Comparison of ENCODE assay signal across 20 mouse cellular contexts in the genomic region with DNA sequence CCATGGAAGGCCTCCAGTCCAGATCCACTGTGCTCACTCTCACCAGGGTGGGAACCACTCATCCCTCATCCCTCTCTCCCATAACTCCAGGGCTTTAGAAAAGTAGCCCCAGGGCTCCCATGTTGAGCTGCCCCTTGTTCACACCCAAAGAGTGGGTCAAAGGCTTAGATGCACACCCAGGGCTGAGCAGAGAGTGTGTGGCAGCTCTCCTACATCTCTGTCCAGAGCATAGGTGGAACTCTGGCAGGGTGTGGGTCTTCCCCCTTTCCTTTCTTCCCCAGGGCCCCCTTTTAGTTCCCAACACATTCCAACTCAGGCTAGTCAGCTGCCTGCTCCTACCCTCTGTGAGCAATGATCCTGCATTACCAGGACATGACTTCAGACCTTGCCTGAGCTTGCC.
A peak's percentile ranks its signal among the peaks of the same experiment; 100 is the strongest.
DNase-seq lines count a peak whose midpoint lies in the region; ATAC-seq and TF ChIP-seq lines count a peak whose summit lies in the region.
"Had no signal": no experiment of that assay in that cellular context is flagged by ENCODE, and none has a peak within 500 bp of the region (broad histone marks: within the 10 kb centered on the region; RNA-seq: fewer than 3 reads in every experiment).

No protein-coding gene starts in this region.

- ATAC-seq in inflammation-experienced regulatory T-cells, adult 6 months: no peak
- ATAC-seq: forebrain, embryonic 13.5 days; forebrain, embryonic 15.5 days; forebrain, postnatal 0 days had no signal

- no peak for TF ChIP-seq EP300 in ES-Bruce4 (IDR thresholded peaks at IDR 0.05; ENCODE audit: insufficient read depth, low read depth, low read length)

- H3K9me3 ChIP-seq in E14TG2a.4 (ENCODE audit: low read length) (peaks cover 17% of the 10 kb centered on the region), ES-Bruce4 (replicated peaks; ENCODE audit: control insufficient read depth, insufficient read depth, low read length, poor library complexity, severe bottlenecking) (no peaks in the 10 kb centered on the region), ES-E14 (ENCODE audit: control insufficient read depth, insufficient read depth, low read depth, low read length) (no peaks in the 10 kb centered on the region)

- H3K9ac ChIP-seq in ES-Bruce4 (ENCODE audit: low read depth, poor library complexity, severe bottlenecking) (no peak overlapping the region), ES-E14 (ENCODE audit: insufficient read depth, low read depth, low read length, poor library complexity, severe bottlenecking) (no peak overlapping the region)
- H3K9ac ChIP-seq: embryonic facial prominence, embryonic 12.5 days; forebrain, embryonic 13.5 days; forebrain, embryonic 15.5 days; forebrain, postnatal 0 days had no signal

- TF ChIP-seq CTCF in E14TG2a.4 (conservative IDR thresholded peaks at IDR 0.05; ENCODE audit: low read length): no peak
- TF ChIP-seq CTCF in ES-Bruce4 (IDR thresholded peaks at IDR 0.05; ENCODE audit: low read depth, low read length): no peak

- H3K27ac ChIP-seq in ES-Bruce4 (ENCODE audit: insufficient read depth, low read length) (peak overlapping the region; percentile 87), ES-E14 (ENCODE audit: insufficient read depth, low read depth, low read length, poor library complexity, severe bottlenecking) (peak overlapping the region; percentile 96)
- H3K27ac ChIP-seq: embryonic facial prominence, embryonic 10.5 days; embryonic facial prominence, embryonic 12.5 days; forebrain, embryonic 13.5 days; forebrain, embryonic 15.5 days had no signal

- no peak for DNase-seq in ES-E14 (ENCODE audit: low read depth, low spot score)
- peak; percentile 63 for DNase-seq in ZHBTc4 (ENCODE audit: low read depth, low spot score)
- DNase-seq in right cerebral cortex, adult 18-20 months: no peak
- DNase-seq in thymus, postnatal 25 days: no peak
- DNase-seq: adrenal gland, adult 2 months; adrenal gland, postnatal 10 days; adrenal gland, postnatal 25 days; cerebellum, adult 11-12 months; cerebellum, adult 2 months; cerebellum, adult 9-10 months; cerebellum, postnatal 10 days; cerebellum, postnatal 25 days; forebrain, postnatal 0 days had no signal

- no peak for TF ChIP-seq POLR2A in ES-Bruce4 (IDR thresholded peaks at IDR 0.05; ENCODE audit: insufficient read depth, low read length)

- no peaks in the 10 kb centered on the region for H3K4me1 ChIP-seq in E14TG2a.4 (replicated peaks; ENCODE audit: low read depth, low read length)
- no peaks in the 10 kb centered on the region for H3K4me1 ChIP-seq in ES-Bruce4 (ENCODE audit: control insufficient read depth, insufficient read depth, low read length)
- no peaks in the 10 kb centered on the region for H3K4me1 ChIP-seq in ES-E14 (ENCODE audit: control insufficient read depth in 2 of 2, insufficient read depth in 2 of 2, low read length in 2 of 2, poor library complexity in 1 of 2)
- H3K4me1 ChIP-seq: embryonic facial prominence, embryonic 10.5 days; embryonic facial prominence, embryonic 12.5 days; forebrain, embryonic 13.5 days; forebrain, embryonic 15.5 days had no signal

- 0 out of 2 replicates have a peak overlapping the region, but pooled peaks have one; percentile 10 for H3K4me3 ChIP-seq in E14TG2a.4 (replicated peaks; ENCODE audit: low read length)
- H3K4me3 ChIP-seq in ES-Bruce4 (ENCODE audit: low read depth, low read length): no peak overlapping the region
- no peak overlapping the region for H3K4me3 ChIP-seq in ES-E14 (ENCODE audit: insufficient read depth in 1 of 2, low read depth in 1 of 2, low read length in 2 of 2, poor library complexity in 1 of 2, severe bottlenecking in 1 of 2)
- H3K4me3 ChIP-seq: embryonic facial prominence, embryonic 10.5 days; embryonic facial prominence, embryonic 12.5 days; forebrain, embryonic 13.5 days; forebrain, embryonic 15.5 days had no signal

- H3K27me3 ChIP-seq in E14TG2a.4 (ENCODE audit: insufficient read depth, low read length): no peaks in the 10 kb centered on the region
- H3K27me3 ChIP-seq in ES-Bruce4 (ENCODE audit: control insufficient read depth, insufficient read depth, low read length, poor library complexity, severe bottlenecking): no peaks in the 10 kb centered on the region
- H3K27me3 ChIP-seq: embryonic facial prominence, embryonic 12.5 days; forebrain, embryonic 13.5 days; forebrain, embryonic 15.5 days had no signal

- H3K36me3 ChIP-seq in E14TG2a.4 (ENCODE audit: insufficient read depth, low read length): no peaks in the 10 kb centered on the region
- H3K36me3 ChIP-seq in ES-Bruce4 (ENCODE audit: control insufficient read depth, insufficient read depth, low read length, poor library complexity, severe bottlenecking): no peaks in the 10 kb centered on the region
- H3K36me3 ChIP-seq in ES-E14 (ENCODE audit: control insufficient read depth, insufficient read depth, low read length, poor library complexity, severe bottlenecking): no peaks in the 10 kb centered on the region; the same call in 1 of the 2 replicates
- H3K36me3 ChIP-seq: embryonic facial prominence, embryonic 10.5 days; embryonic facial prominence, embryonic 12.5 days; forebrain, embryonic 15.5 days had no signal

- in situ Hi-C loops in ES-E14 (cut with MboI; ENCODE audit: low sequenced_read_pairs in 2 of 2, unreplicated experiment in 2 of 2): no loop called here

TF ChIP-seq in ES-E14, 5 proteins besides CTCF, POLR2A, EP300 and RAD21:
- TF ChIP-seq ZNF384 (IDR thresholded peaks at IDR 0.05; ENCODE audit: low read depth, low read length): no peak
- no peak for TF ChIP-seq CHD2 (IDR thresholded peaks at IDR 0.05; ENCODE audit: low read depth, low read length)
- TF ChIP-seq MAFK (IDR thresholded peaks at IDR 0.05; ENCODE audit: insufficient read depth, low read depth, low read length): no peak
- TF ChIP-seq HCFC1 (IDR thresholded peaks at IDR 0.05; ENCODE audit: borderline replicate concordance, insufficient read depth, low read length): no peak
- no peak for TF ChIP-seq ZC3H11A (IDR thresholded peaks at IDR 0.05; ENCODE audit: borderline replicate concordance, low read depth, low read length)
